ENCODE assay signal across 20 mouse cellular contexts in genomic region chr12:100681752-100682151, GRCm38 (mm10). TPM values are rescaled to one million over a fixed set of nuclear protein-coding genes. Genes with fewer than 3 reads are reported as not detected.
DNase-seq lines count a peak whose midpoint lies in the region; ATAC-seq lines count a peak whose summit lies in the region.
"Had no signal": no experiment of that assay in that cellular context is flagged by ENCODE, and none has a peak within 500 bp of the region (broad histone marks: within the 10 kb centered on the region; RNA-seq: fewer than 3 reads in every experiment).

No protein-coding gene starts in this region.

- no peaks in the 10 kb centered on the region for H3K4me1 ChIP-seq in midbrain, embryonic 10.5 days
- H3K4me1 ChIP-seq: lung, embryonic 15.5 days; neural tube, embryonic 12.5 days had no signal

- H3K27me3 ChIP-seq in midbrain, embryonic 10.5 days (ENCODE audit: low read depth, poor library complexity, severe bottlenecking): no peaks in the 10 kb centered on the region
- H3K27me3 ChIP-seq: heart, embryonic 12.5 days; limb, embryonic 15.5 days; lung, embryonic 15.5 days; neural tube, embryonic 12.5 days had no signal

- DNase-seq in T-cell, adult 2 months (ENCODE audit: low spot score): peak; percentile 26
- peak; percentile 32 for DNase-seq in naive thymus-derived CD4-positive, alpha-beta T cell, adult 2 months (ENCODE audit: low read depth)
- peak; percentile 31 to 66 for DNase-seq in thymus, postnatal 36 days
- DNase-seq in midbrain, embryonic 10.5 days (ENCODE audit: low spot score): no peak
- DNase-seq in layer of hippocampus, postnatal 14 days (ENCODE audit: low spot score in 2 of 2): no peak
- DNase-seq in heart, adult 9 months (ENCODE audit: low spot score in 2 of 2): no peak
- DNase-seq: cerebellum, adult 8-10 months; gastrocnemius, postnatal 25 days; heart, postnatal 36 days; kidney, adult 8-10 months; layer of hippocampus, postnatal 36 days; right cerebral cortex, postnatal 14 days had no signal

- H3K9me3 ChIP-seq in midbrain, embryonic 10.5 days (replicated peaks): no peaks in the 10 kb centered on the region
- H3K9me3 ChIP-seq: heart, embryonic 12.5 days; limb, embryonic 15.5 days; lung, embryonic 15.5 days; neural tube, embryonic 12.5 days had no signal

- peak; percentile 60 for ATAC-seq in inflammation-experienced regulatory T-cells, adult 6 months
- ATAC-seq: hindbrain, postnatal 0 days; midbrain, embryonic 16.5 days had no signal

- H3K4me3 ChIP-seq in midbrain, embryonic 10.5 days: no peak overlapping the region
- H3K4me3 ChIP-seq: heart, embryonic 12.5 days; limb, embryonic 15.5 days; lung, embryonic 15.5 days; neural tube, embryonic 12.5 days had no signal

- 89% methylated on average over 7 of the region's 7 CpGs for WGBS in midbrain, embryonic 10.5 days

- no peak overlapping the region for H3K27ac ChIP-seq in midbrain, embryonic 10.5 days (replicated peaks)
- H3K27ac ChIP-seq: hindbrain, postnatal 0 days; limb, embryonic 15.5 days; lung, embryonic 15.5 days; macrophage; neural tube, embryonic 12.5 days had no signal

- H3K36me3 ChIP-seq in midbrain, embryonic 10.5 days: no peaks in the 10 kb centered on the region
- H3K36me3 ChIP-seq: heart, embryonic 12.5 days; limb, embryonic 15.5 days; lung, embryonic 15.5 days; neural tube, embryonic 12.5 days had no signal

RNA-seq across cellular contexts. Expression of gene Rps6ka5, which starts 45.0 kb away (rescaled TPM):
- 1 to 10 TPM; 3.1 to 6.5 (median 5.4) TPM for polyA plus RNA-seq in inflammation-experienced regulatory T-cells, adult 6 months (2017; shearing (Covaris generic))
- 2.4 and 2.9 TPM in 2 replicates for polyA plus RNA-seq in midbrain, embryonic 10.5 days (2016; fragmentation: Nextera tagmentation; extraction: Ambion mirVana)
- 10 to 100 TPM; 17.1 to 17.6 TPM for total RNA-seq in layer of hippocampus, postnatal 14 days (2021)

Comparison
In these comparisons a context has a peak if more than half of its experiments do, and no peak if none do; other contexts are left out.
1. DNase-seq: peak in T-cell, adult 2 months (single experiment), naive thymus-derived CD4-positive, alpha-beta T cell, adult 2 months (single experiment) and thymus, postnatal 36 days (2 of 2); none in midbrain, embryonic 10.5 days (single experiment), layer of hippocampus, postnatal 14 days (0 of 2) and heart, adult 9 months (0 of 2).